Mouse (Mus musculus): ENCODE data around the gene Kif3c. TPM values are rescaled to one million over a fixed set of nuclear protein-coding genes. Genes with fewer than 3 reads are reported as not detected.

Kif3c gene
- polyA plus RNA-seq, 1 experiment from 2014 or later: 12.2 TPM

DNA sequence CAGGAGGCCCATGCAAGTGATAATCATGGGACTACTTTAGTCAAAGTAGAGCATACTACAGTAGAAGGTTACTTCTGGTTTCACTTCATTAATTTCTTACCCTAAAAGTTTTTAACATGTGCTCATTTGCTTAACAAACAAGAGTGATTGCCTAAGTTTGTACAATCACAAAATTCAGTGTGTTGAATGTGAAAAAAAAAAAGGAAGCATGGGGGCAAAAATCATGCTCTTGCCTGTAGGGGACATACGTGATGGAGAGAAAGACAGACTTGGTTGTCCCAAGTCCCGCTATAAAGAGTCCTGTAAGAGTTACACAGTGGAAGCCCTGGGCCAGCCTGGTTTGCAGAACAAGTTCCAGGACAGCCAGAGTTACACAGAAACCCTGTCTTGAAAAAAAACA lies 4.9 kb upstream of the Kif3c start:
- ATAC-seq (ENCODE audit: insufficient number of reproducible peaks, insufficient read depth, low FRiP score, low read depth): no peak
- Histone ChIP-seq H3K36me3 (ENCODE audit: control insufficient read depth, insufficient read depth, low read length) (no peaks in the 10 kb centered on the region), H3K4me1 (ENCODE audit: control insufficient read depth, insufficient read depth, low read length) (no peaks in the 10 kb centered on the region), H3K4me3 (ENCODE audit: low read depth, low read length) (no peak overlapping the region), H3K9me3 (ENCODE audit: control insufficient read depth, low read depth, low read length) (no peaks in the 10 kb centered on the region), H3K27me3 (ENCODE audit: control insufficient read depth, insufficient read depth, low read length) (no peaks in the 10 kb centered on the region), H3K27ac (ENCODE audit: low read length) (no peak overlapping the region), H3K4me2 (replicated peaks; ENCODE audit: low read depth, low read length) (no peak overlapping the region), H3K9ac (replicated peaks; ENCODE audit: low read depth, low read length) (no peak overlapping the region)
- WGBS: 90% methylated on average over 2 of the region's 2 CpGs

DNA sequence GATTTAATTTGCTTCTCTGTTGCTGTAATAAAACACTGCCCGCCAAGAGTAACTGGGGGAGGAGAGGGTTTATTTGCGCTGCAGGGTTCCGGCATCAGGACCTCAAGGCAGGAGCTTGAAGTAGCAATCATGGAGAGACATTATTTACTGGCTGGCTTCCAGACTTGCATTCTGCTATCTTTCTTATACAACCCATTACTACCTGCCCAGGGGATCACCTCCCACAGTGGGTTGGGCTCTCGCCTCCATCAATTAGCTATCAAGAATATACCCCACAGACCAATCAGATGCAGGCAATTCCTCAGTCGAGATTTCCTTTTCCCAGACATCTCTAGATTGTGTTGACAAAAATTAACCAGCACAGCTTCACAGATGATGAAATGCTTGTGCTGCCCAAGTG lies 856 bp upstream of the Kif3c start:
- H3K4me3 ChIP-seq (ENCODE audit: low read depth, low read length): no peak overlapping the region
- no peaks in the 10 kb centered on the region for H3K36me3 ChIP-seq (ENCODE audit: control insufficient read depth, insufficient read depth, low read length)
- WGBS: 90% methylated on average over 5 of the region's 5 CpGs
- peaks cover 13% of the 10 kb centered on the region for H3K4me1 ChIP-seq (ENCODE audit: control insufficient read depth, insufficient read depth, low read length)
- ATAC-seq (ENCODE audit: insufficient number of reproducible peaks, insufficient read depth, low FRiP score, low read depth): no peak
- H3K27ac ChIP-seq (ENCODE audit: low read length): no peak overlapping the region
- no peak overlapping the region for H3K9ac ChIP-seq (replicated peaks; ENCODE audit: low read depth, low read length)
- no peak overlapping the region for H3K4me2 ChIP-seq (replicated peaks; ENCODE audit: low read depth, low read length)
- H3K27me3 ChIP-seq (ENCODE audit: control insufficient read depth, insufficient read depth, low read length): no peaks in the 10 kb centered on the region
- H3K9me3 ChIP-seq (ENCODE audit: control insufficient read depth, low read depth, low read length): peaks cover 5% of the 10 kb centered on the region; the same call in 1 of the 2 replicates

DNA sequence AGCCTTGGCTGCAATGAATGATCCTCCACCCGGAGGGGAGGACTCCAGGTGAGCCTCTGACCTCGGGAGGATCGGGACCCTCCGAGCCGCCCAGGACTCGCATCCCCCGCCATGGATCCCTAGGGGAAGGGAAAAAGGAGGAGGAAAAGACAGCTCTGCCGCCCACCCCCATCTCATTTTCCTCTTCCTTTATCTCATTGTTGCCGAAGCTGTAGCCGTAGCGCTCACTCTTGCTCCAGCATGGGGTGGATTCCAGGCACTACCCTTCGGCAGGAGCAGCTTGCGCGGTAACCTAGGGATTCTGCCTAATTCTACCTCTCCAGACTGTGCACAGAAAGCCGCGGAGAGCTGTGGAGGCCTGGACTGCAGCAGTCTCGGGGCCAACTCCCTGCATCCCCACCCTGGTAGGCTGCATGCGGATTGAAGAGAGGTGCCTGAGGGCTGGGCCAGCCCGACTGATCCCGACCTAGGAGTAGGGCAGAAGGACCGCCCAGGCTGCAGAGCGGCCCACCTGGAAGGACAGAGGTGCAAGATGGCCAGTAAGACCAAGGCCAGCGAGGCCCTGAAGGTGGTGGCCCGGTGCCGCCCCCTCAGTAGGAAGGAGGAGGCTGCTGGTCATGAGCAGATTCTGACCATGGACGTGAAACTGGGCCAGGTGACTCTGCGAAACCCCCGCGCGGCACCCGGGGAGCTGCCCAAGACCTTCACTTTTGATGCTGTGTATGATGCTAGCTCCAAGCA lies 687 bp downstream of the Kif3c start:
- peak overlapping the region; percentile 81 for H3K4me3 ChIP-seq (ENCODE audit: low read depth, low read length)
- ATAC-seq (ENCODE audit: insufficient number of reproducible peaks, insufficient read depth, low FRiP score, low read depth): peak; percentile 57
- peaks cover 5% of the 10 kb centered on the region; the same call in 1 of the 2 replicates for H3K9me3 ChIP-seq (ENCODE audit: control insufficient read depth, low read depth, low read length)
- WGBS: 2% methylated on average over 30 of the region's 31 CpGs
- H3K27ac ChIP-seq (ENCODE audit: low read length): peak overlapping the region; percentile 76; the same call in 1 of the 2 replicates
- H3K4me2 ChIP-seq (replicated peaks; ENCODE audit: low read depth, low read length): peak overlapping the region; percentile 88
- peak overlapping the region; percentile 62 for H3K9ac ChIP-seq (replicated peaks; ENCODE audit: low read depth, low read length)
- no peaks in the 10 kb centered on the region for H3K27me3 ChIP-seq (ENCODE audit: control insufficient read depth, insufficient read depth, low read length)
- no peaks in the 10 kb centered on the region for H3K36me3 ChIP-seq (ENCODE audit: control insufficient read depth, insufficient read depth, low read length)
- H3K4me1 ChIP-seq (ENCODE audit: control insufficient read depth, insufficient read depth, low read length): peaks cover 18% of the 10 kb centered on the region

DNA sequence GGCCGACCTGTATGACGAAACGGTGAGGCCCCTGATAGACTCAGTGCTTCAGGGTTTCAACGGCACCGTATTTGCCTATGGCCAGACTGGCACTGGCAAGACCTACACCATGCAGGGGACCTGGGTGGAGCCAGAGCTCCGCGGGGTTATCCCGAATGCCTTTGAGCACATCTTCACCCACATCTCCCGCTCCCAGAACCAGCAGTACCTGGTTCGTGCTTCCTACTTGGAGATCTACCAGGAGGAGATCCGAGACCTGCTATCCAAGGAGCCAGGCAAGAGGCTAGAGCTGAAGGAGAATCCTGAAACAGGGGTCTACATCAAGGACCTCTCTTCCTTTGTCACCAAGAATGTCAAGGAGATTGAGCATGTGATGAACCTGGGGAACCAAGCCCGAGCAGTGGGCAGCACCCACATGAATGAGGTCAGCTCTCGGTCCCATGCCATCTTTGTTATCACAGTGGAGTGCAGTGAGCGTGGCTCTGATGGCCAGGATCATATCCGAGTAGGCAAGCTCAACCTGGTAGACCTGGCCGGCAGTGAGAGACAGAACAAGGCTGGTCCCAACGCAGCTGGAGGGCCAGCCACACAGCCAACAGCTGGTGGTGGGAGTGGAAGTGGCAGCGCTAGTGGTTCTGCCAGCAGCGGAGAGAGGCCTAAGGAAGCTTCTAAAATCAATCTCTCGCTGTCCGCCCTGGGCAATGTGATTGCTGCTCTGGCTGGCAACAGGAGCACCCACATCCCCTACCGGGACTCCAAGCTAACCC lies 1.4 kb downstream of the Kif3c start:
- Histone ChIP-seq H3K36me3 (ENCODE audit: control insufficient read depth, insufficient read depth, low read length) (no peaks in the 10 kb centered on the region), H3K9ac (replicated peaks; ENCODE audit: low read depth, low read length) (peak overlapping the region; percentile 62), H3K4me1 (ENCODE audit: control insufficient read depth, insufficient read depth, low read length) (peaks cover 18% of the 10 kb centered on the region), H3K4me3 (ENCODE audit: low read depth, low read length) (peak overlapping the region; percentile 81), H3K4me2 (replicated peaks; ENCODE audit: low read depth, low read length) (peak overlapping the region; percentile 88), H3K9me3 (ENCODE audit: control insufficient read depth, low read depth, low read length) (peaks cover 5% of the 10 kb centered on the region; the same call in 1 of the 2 replicates), H3K27me3 (ENCODE audit: control insufficient read depth, insufficient read depth, low read length) (no peaks in the 10 kb centered on the region), H3K27ac (ENCODE audit: low read length) (no peak overlapping the region)
- 62% methylated on average over 22 of the region's 22 CpGs for WGBS
- no peak for ATAC-seq (ENCODE audit: insufficient number of reproducible peaks, insufficient read depth, low FRiP score, low read depth)

DNA sequence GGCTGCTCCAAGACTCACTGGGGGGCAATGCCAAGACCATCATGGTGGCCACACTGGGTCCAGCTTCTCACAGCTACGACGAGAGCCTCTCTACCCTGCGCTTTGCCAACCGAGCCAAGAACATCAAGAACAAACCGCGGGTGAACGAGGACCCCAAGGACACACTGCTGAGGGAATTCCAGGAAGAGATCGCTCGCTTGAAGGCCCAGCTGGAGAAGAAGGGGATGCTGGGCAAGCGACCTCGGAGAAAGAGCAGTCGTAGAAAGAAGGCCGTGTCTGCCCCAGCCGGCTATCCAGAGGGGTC lies 2.0 kb downstream of the Kif3c start:
- Histone ChIP-seq H3K36me3 (ENCODE audit: control insufficient read depth, insufficient read depth, low read length) (no peaks in the 10 kb centered on the region; the same call in 1 of the 2 replicates), H3K9ac (replicated peaks; ENCODE audit: low read depth, low read length) (no peak overlapping the region), H3K27ac (ENCODE audit: low read length) (no peak overlapping the region), H3K9me3 (ENCODE audit: control insufficient read depth, low read depth, low read length) (peaks cover 5% of the 10 kb centered on the region; the same call in 1 of the 2 replicates), H3K4me2 (replicated peaks; ENCODE audit: low read depth, low read length) (no peak overlapping the region), H3K27me3 (ENCODE audit: control insufficient read depth, insufficient read depth, low read length) (no peaks in the 10 kb centered on the region), H3K4me1 (ENCODE audit: control insufficient read depth, insufficient read depth, low read length) (peaks cover 18% of the 10 kb centered on the region), H3K4me3 (ENCODE audit: low read depth, low read length) (no peak overlapping the region)
- no peak for ATAC-seq (ENCODE audit: insufficient number of reproducible peaks, insufficient read depth, low FRiP score, low read depth)
- WGBS: 99% methylated on average over 14 of the region's 14 CpGs

DNA sequence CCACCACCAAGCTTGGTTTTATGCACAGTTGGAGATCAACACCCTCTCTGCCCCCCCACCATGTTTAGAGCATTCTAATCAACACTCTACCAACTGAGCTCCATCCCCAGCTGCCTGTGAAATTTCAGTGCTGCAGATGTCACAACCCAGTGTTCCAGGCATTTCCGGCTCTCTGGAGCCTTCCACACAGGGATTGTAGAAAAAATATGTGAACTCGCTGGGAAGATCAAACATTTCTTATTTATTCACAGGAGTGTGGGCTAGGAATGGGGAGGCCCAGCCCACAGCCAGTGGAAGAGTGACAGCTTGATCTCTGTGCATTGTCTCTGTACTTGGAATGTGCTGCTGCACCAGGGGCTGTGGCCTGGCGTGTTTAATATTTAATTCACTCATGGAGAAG lies 3.8 kb downstream of the Kif3c start:
- Histone ChIP-seq H3K27me3 (ENCODE audit: control insufficient read depth, insufficient read depth, low read length) (no peaks in the 10 kb centered on the region), H3K9ac (replicated peaks; ENCODE audit: low read depth, low read length) (0 out of 2 replicates have a peak overlapping the region, but pooled peaks have one; percentile 14), H3K4me2 (replicated peaks; ENCODE audit: low read depth, low read length) (peak overlapping the region; percentile 34), H3K9me3 (ENCODE audit: control insufficient read depth, low read depth, low read length) (peaks cover 5% of the 10 kb centered on the region; the same call in 1 of the 2 replicates), H3K4me1 (ENCODE audit: control insufficient read depth, insufficient read depth, low read length) (peaks cover 18% of the 10 kb centered on the region), H3K4me3 (ENCODE audit: low read depth, low read length) (no peak overlapping the region), H3K27ac (ENCODE audit: low read length) (0 out of 2 replicates have a peak overlapping the region, but pooled peaks have one; percentile 21), H3K36me3 (ENCODE audit: control insufficient read depth, insufficient read depth, low read length) (no peaks in the 10 kb centered on the region; the same call in 1 of the 2 replicates)
- no peak for ATAC-seq (ENCODE audit: insufficient number of reproducible peaks, insufficient read depth, low FRiP score, low read depth)
- 32% methylated on average over 3 of the region's 3 CpGs for WGBS

DNA sequence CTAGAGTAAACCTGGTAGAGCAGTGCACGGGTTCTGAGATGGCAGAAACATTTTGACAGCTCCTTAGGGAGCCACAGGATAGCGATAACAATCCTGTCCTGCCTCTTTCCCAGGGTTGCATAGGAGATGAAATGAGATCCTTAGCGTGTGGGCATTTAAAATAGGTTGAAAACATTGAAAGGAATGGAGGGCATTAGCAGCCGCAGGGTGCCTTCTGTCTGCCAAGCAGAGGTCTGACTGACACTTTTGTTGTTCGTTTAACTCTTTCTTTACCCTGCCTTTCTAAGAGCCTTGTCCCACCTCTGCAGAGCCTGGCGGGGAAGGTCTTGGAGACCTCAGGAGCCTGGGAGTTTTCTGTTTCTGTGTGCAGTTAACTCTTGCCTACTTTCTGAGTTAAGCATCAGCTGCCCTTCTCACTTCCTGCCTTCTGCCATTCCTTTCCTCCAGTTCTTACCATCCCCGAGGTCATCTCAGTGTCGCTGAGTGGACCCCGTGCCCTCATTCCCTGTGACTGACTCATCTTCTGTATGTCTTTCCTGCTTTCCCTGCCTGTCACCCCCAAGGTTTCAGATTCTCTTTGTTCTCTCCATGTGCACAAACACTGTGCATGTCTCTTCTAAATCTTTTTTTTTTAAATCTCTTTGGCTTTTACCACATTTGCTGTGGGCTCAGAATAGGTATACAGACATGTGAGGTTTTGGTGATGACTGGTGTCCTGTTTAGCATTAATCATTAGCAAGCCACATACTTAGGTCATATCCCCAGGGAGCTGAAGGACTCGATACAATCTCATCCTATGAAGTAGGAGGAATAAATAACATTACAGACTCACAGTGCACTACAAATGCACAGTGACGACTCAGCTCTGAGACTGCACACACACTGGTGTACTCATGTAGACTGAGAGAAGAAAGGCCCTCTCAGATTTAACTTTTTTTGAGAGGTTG lies 6.3 kb downstream of the Kif3c start:
- Histone ChIP-seq H3K27ac (ENCODE audit: low read length) (peak overlapping the region; percentile 15), H3K9ac (replicated peaks; ENCODE audit: low read depth, low read length) (no peak overlapping the region), H3K4me3 (ENCODE audit: low read depth, low read length) (no peak overlapping the region), H3K4me2 (replicated peaks; ENCODE audit: low read depth, low read length) (no peak overlapping the region), H3K27me3 (ENCODE audit: control insufficient read depth, insufficient read depth, low read length) (no peaks in the 10 kb centered on the region), H3K9me3 (ENCODE audit: control insufficient read depth, low read depth, low read length) (peaks cover 5% of the 10 kb centered on the region; the same call in 1 of the 2 replicates), H3K36me3 (ENCODE audit: control insufficient read depth, insufficient read depth, low read length) (no peaks in the 10 kb centered on the region; the same call in 1 of the 2 replicates), H3K4me1 (ENCODE audit: control insufficient read depth, insufficient read depth, low read length) (peaks cover 13% of the 10 kb centered on the region)
- ATAC-seq (ENCODE audit: insufficient number of reproducible peaks, insufficient read depth, low FRiP score, low read depth): no peak
- 33% methylated on average over 11 of the region's 11 CpGs for WGBS

DNA sequence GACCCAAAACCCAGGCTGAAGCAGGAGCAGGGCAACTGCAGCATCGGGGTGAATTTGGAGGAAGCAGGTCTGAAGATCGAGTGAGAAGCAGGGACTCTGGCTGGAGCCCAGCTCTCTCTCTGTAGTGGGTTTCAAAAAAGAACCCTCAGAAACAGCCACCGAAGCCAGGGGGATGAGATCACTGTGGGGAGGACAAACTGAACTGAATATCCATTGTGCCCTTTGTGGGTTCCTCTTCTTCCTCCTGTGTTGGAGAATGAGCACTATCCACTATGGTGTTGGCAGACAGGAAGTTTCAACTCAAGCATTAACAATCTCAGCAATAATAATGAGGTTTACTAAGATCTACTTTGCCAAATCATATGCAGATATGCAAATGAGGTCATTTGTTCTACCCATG lies 7.1 kb downstream of the Kif3c start:
- Histone ChIP-seq H3K4me1 (ENCODE audit: control insufficient read depth, insufficient read depth, low read length) (peaks cover 13% of the 10 kb centered on the region), H3K27me3 (ENCODE audit: control insufficient read depth, insufficient read depth, low read length) (no peaks in the 10 kb centered on the region), H3K27ac (ENCODE audit: low read length) (peak overlapping the region; percentile 15; the same call in 1 of the 2 replicates), H3K9ac (replicated peaks; ENCODE audit: low read depth, low read length) (no peak overlapping the region), H3K4me2 (replicated peaks; ENCODE audit: low read depth, low read length) (no peak overlapping the region), H3K9me3 (ENCODE audit: control insufficient read depth, low read depth, low read length) (peaks cover 5% of the 10 kb centered on the region; the same call in 1 of the 2 replicates), H3K4me3 (ENCODE audit: low read depth, low read length) (no peak overlapping the region), H3K36me3 (ENCODE audit: control insufficient read depth, insufficient read depth, low read length) (no peaks in the 10 kb centered on the region; the same call in 1 of the 2 replicates)
- 65% methylated on average over 3 of the region's 3 CpGs for WGBS
- no peak for ATAC-seq (ENCODE audit: insufficient number of reproducible peaks, insufficient read depth, low FRiP score, low read depth)
